Mouse (Mus musculus) liver, postnatal 0 days (tissue): ENCODE data around the gene Ppm1l.

ENCODE experiments used
- CTCF ChIP-seq: sonication (generic); IDR thresholded peaks from 2 replicates; pipeline ENCODE4 v1.5.1; 2016; ENCODE audit warnings: antibody characterized with exemption, low read depth
- EP300 ChIP-seq: IDR thresholded peaks from 2 replicates; pipeline ENCODE4 v1.6.1; 2016; ENCODE audit warnings: antibody characterized with exemption, low read depth, mild to moderate bottlenecking

DNA sequence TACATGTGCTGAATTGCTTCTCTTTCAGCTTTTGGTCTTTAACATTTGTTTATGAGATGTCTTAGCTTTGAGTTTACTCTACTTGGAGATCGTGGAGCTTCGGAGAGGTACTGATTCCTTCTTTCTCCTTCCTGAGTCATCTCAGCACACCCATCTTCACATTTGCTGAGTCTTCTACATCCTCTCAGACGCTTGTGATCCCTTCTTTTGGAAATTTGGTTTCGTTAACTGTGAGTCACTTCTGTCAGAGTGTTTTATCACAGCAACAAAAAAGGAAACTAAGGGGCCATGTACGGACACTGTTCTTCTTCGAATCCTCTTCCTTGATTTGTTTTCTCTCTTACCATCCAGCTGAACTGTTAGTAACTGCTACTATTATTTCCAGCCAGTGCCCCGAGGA lies 212.9 kb downstream of the Ppm1l start:
- TF ChIP-seq CTCF (no peak), EP300 (no peak)
